Mouse (Mus musculus): Measurements from ENCODE around the gene 4921507P07Rik. TPM values are rescaled to one million over a fixed set of nuclear protein-coding genes. Genes with fewer than 3 reads are reported as not detected.

Gene 4921507P07Rik
- polyA plus RNA-seq, 1 experiment from 2014 or later: 2.8 TPM

DNA sequence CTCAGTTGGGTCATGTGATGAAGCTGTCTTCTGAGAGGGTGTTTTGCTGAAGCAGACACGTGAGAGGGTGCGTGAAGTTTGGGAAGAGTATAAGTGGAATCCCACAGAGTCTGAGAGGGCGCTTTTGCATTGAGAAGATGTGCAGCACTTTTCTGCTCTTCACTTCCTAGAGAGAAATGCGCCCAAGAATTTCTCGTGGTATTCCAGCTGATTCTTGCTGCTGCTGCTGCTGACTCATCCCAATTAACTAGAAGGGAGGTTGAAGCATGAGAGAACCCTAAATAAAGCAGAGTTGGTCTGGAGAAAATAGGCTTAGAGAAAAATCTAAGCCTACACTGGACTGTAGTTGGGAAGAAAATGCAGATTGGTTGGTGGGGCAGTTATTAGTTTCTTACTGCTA, 47.4 kb downstream of the 4921507P07Rik start:
- Histone ChIP-seq H3K4me2 (replicated peaks) (no peak overlapping the region), H3K9me3 (ENCODE audit: control insufficient read depth, low read length) (no peaks in the 10 kb centered on the region), H3K4me3 (replicated peaks; ENCODE audit: low read length) (no peak overlapping the region), H3K27ac (no peak overlapping the region), H3K36me3 (replicated peaks; ENCODE audit: control insufficient read depth, insufficient read depth) (no peaks in the 10 kb centered on the region), H3K27me3 (ENCODE audit: control insufficient read depth, insufficient read depth, low read length) (no peaks in the 10 kb centered on the region), H3K9ac (no peak overlapping the region), H3K4me1 (replicated peaks; ENCODE audit: control insufficient read depth, insufficient read depth, low read length) (no peaks in the 10 kb centered on the region)
- ATAC-seq (ENCODE audit: low FRiP score): no peak
- DNase-seq (ENCODE audit: low spot score): no peak
- 84% methylated on average over 5 of the region's 5 CpGs for WGBS

GRCm38 (mm10) chr6:50545412-50546043, 50.9 kb downstream of the 4921507P07Rik start:
- no peak overlapping the region for H3K9ac ChIP-seq
- H3K4me3 ChIP-seq (replicated peaks; ENCODE audit: low read length): no peak overlapping the region
- no peaks in the 10 kb centered on the region for H3K36me3 ChIP-seq (replicated peaks; ENCODE audit: control insufficient read depth, insufficient read depth)
- ATAC-seq (ENCODE audit: low FRiP score): no peak
- no peaks in the 10 kb centered on the region for H3K4me1 ChIP-seq (replicated peaks; ENCODE audit: control insufficient read depth, insufficient read depth, low read length)
- DNase-seq (ENCODE audit: low spot score): peak; percentile 76
- no peak overlapping the region for H3K27ac ChIP-seq
- no peaks in the 10 kb centered on the region for H3K27me3 ChIP-seq (ENCODE audit: control insufficient read depth, insufficient read depth, low read length)
- no peaks in the 10 kb centered on the region for H3K9me3 ChIP-seq (ENCODE audit: control insufficient read depth, low read length)
- H3K4me2 ChIP-seq (replicated peaks): no peak overlapping the region
- 31% methylated on average over 10 of the region's 10 CpGs for WGBS

DNA sequence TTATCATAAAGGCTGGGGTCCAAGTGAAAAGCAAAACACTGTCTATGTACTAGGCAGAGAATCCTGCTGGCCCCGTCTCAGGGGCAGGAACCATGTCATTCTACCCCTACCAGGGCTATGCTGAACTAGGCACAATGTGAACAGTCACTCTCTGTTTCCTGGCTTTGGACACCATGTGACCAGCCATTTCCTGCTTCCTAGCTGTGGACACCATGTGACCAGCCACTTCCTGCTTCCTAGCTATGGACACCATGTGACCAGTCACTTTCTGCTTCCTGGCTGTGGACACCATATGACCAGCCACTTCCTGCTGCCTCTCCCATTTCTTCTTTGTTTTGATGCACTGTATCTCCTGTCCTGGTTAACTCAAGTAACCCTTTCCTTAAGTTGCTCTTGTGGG, 53.9 kb downstream of the 4921507P07Rik start:
- no peaks in the 10 kb centered on the region for H3K9me3 ChIP-seq (ENCODE audit: control insufficient read depth, low read length)
- H3K4me1 ChIP-seq (replicated peaks; ENCODE audit: control insufficient read depth, insufficient read depth, low read length): no peaks in the 10 kb centered on the region
- H3K4me3 ChIP-seq (replicated peaks; ENCODE audit: low read length): no peak overlapping the region
- no peak overlapping the region for H3K27ac ChIP-seq
- H3K27me3 ChIP-seq (ENCODE audit: control insufficient read depth, insufficient read depth, low read length): no peaks in the 10 kb centered on the region
- no peaks in the 10 kb centered on the region for H3K36me3 ChIP-seq (replicated peaks; ENCODE audit: control insufficient read depth, insufficient read depth)
- H3K9ac ChIP-seq: no peak overlapping the region
- no peak overlapping the region for H3K4me2 ChIP-seq (replicated peaks)
- WGBS: 100% methylated on average over 1 of the region's 1 CpGs
- ATAC-seq (ENCODE audit: low FRiP score) (no peak), DNase-seq (ENCODE audit: low spot score) (no peak)

- H3K9ac ChIP-seq: no peak overlapping the region
- H3K4me3 ChIP-seq (replicated peaks; ENCODE audit: low read length): no peak overlapping the region
- H3K9me3 ChIP-seq (ENCODE audit: control insufficient read depth, low read length): no peaks in the 10 kb centered on the region
- WGBS: 69% methylated on average over 1 of the region's 1 CpGs
- no peaks in the 10 kb centered on the region for H3K27me3 ChIP-seq (ENCODE audit: control insufficient read depth, insufficient read depth, low read length)
- no peak for ATAC-seq (ENCODE audit: low FRiP score)
- no peak overlapping the region for H3K27ac ChIP-seq
- no peaks in the 10 kb centered on the region for H3K4me1 ChIP-seq (replicated peaks; ENCODE audit: control insufficient read depth, insufficient read depth, low read length)
- no peak for DNase-seq (ENCODE audit: low spot score)
- no peak overlapping the region for H3K4me2 ChIP-seq (replicated peaks)
- H3K36me3 ChIP-seq (replicated peaks; ENCODE audit: control insufficient read depth, insufficient read depth): no peaks in the 10 kb centered on the region
Measured at GRCm38 (mm10) chr6:50539641-50540040, 56.8 kb downstream of the 4921507P07Rik start.

DNA sequence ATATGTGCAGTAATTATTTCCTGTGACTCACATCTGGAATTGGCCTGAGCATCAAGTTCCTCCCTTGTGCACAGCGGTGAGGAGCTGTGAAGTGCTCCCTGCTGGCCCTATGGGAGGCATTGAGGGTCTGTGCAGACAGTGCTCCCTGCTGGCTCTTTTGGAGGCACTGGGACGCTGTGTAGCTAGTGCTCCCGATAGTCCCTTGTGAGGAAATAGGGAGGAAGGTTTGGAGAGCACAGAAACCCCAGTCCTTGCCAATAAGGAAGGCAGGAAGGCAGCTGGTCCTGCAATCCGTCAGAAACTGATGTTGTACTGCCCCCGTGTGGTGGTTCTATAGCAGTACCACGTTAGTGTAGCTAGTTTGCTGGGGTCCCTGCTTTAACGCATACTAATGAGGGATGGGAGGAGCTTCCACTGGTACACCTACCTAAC, 60.0 kb downstream of the 4921507P07Rik start:
- DNase-seq (ENCODE audit: low spot score) (peak; percentile 94), ATAC-seq (ENCODE audit: low FRiP score) (peak; percentile 82)
- WGBS: 9% methylated on average over 7 of the region's 7 CpGs
- H3K27me3 ChIP-seq (ENCODE audit: control insufficient read depth, insufficient read depth, low read length): no peaks in the 10 kb centered on the region
- H3K27ac ChIP-seq: no peak overlapping the region
- no peak overlapping the region for H3K4me2 ChIP-seq (replicated peaks)
- H3K9me3 ChIP-seq (ENCODE audit: control insufficient read depth, low read length): no peaks in the 10 kb centered on the region
- H3K36me3 ChIP-seq (replicated peaks; ENCODE audit: control insufficient read depth, insufficient read depth): no peaks in the 10 kb centered on the region
- H3K4me3 ChIP-seq (replicated peaks; ENCODE audit: low read length): no peak overlapping the region
- H3K9ac ChIP-seq: no peak overlapping the region
- H3K4me1 ChIP-seq (replicated peaks; ENCODE audit: control insufficient read depth, insufficient read depth, low read length): no peaks in the 10 kb centered on the region

DNA sequence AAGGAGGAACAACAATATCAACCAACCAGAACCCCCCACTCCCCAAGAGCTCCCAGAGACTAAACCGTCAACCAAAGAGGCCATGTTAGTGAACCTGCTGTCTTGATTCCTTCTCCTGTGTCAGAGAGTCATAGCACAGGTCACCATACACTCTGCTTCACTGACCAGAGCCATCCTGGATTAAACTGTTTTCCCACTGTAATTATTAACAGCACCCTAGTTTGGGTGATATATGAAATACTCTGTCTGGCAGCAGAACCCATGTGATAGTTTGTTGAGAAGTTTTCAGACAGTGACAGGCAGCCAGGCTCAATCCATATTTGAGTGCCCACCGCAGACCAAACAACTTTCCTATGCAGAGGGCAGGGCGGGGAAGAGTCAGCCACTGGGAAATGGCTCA, 61.1 kb downstream of the 4921507P07Rik start:
- no peaks in the 10 kb centered on the region for H3K27me3 ChIP-seq (ENCODE audit: control insufficient read depth, insufficient read depth, low read length)
- H3K4me3 ChIP-seq (replicated peaks; ENCODE audit: low read length): no peak overlapping the region
- no peak for DNase-seq (ENCODE audit: low spot score)
- no peaks in the 10 kb centered on the region for H3K4me1 ChIP-seq (replicated peaks; ENCODE audit: control insufficient read depth, insufficient read depth, low read length)
- ATAC-seq (ENCODE audit: low FRiP score): no peak
- no peak overlapping the region for H3K27ac ChIP-seq
- H3K9ac ChIP-seq: no peak overlapping the region
- H3K36me3 ChIP-seq (replicated peaks; ENCODE audit: control insufficient read depth, insufficient read depth): no peaks in the 10 kb centered on the region
- H3K9me3 ChIP-seq (ENCODE audit: control insufficient read depth, low read length): no peaks in the 10 kb centered on the region
- 86% methylated on average over 3 of the region's 3 CpGs for WGBS
- H3K4me2 ChIP-seq (replicated peaks): no peak overlapping the region

DNA sequence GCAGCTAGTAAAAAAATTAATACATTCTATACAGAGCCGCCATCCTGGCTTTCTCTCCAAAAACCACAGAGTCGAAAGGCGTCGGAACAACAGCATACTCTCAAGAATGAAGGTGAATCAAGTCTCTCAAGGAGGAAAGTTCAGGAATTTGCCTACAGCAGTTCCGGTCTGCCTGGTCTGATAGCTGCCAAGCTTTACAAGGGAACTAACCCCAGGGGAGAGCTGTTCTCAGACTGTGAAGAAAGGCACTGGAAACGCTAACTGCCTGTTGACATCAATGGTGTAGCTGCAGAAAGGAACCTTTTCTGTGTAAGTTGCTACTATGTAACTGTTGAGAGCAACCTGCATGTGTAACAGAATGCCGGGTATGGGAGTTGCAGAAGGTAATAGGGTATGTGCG, 64.5 kb downstream of the 4921507P07Rik start:
- Histone ChIP-seq H3K4me1 (replicated peaks; ENCODE audit: control insufficient read depth, insufficient read depth, low read length) (no peaks in the 10 kb centered on the region), H3K4me2 (replicated peaks) (no peak overlapping the region), H3K9ac (no peak overlapping the region), H3K4me3 (replicated peaks; ENCODE audit: low read length) (no peak overlapping the region), H3K27me3 (ENCODE audit: control insufficient read depth, insufficient read depth, low read length) (no peaks in the 10 kb centered on the region), H3K9me3 (ENCODE audit: control insufficient read depth, low read length) (no peaks in the 10 kb centered on the region), H3K36me3 (replicated peaks; ENCODE audit: control insufficient read depth, insufficient read depth) (no peaks in the 10 kb centered on the region), H3K27ac (no peak overlapping the region)
- ATAC-seq (ENCODE audit: low FRiP score) (no peak), DNase-seq (ENCODE audit: low spot score) (no peak)
- 76% methylated on average over 8 of the region's 8 CpGs for WGBS

DNA sequence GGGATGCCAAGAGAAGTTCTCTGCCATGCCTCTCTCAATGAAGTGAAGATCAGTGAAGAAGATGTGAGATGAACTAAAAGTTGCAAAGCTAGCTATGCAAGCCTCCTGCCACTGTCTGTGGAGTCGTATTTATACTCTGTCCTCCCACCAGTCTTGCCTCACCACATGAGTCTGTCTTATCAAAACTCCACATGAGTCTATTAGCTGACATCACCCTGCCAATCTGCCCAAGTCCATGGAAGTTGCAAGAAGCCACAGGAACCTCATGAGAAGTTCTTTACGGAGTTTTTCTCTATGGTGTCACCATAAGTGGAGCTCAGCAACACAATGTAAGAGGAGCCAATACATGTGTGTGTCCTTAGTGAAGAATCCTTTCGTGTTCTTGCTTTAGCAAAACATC, 65.4 kb downstream of the 4921507P07Rik start:
- H3K9ac ChIP-seq: no peak overlapping the region
- DNase-seq (ENCODE audit: low spot score): no peak
- ATAC-seq (ENCODE audit: low FRiP score): no peak
- no peak overlapping the region for H3K4me2 ChIP-seq (replicated peaks)
- H3K36me3 ChIP-seq (replicated peaks; ENCODE audit: control insufficient read depth, insufficient read depth): no peaks in the 10 kb centered on the region
- H3K9me3 ChIP-seq (ENCODE audit: control insufficient read depth, low read length): no peaks in the 10 kb centered on the region
- 0 out of 2 replicates have a peak, but pooled peaks cover 4% of the 10 kb centered on the region for H3K4me1 ChIP-seq (replicated peaks; ENCODE audit: control insufficient read depth, insufficient read depth, low read length)
- H3K27me3 ChIP-seq (ENCODE audit: control insufficient read depth, insufficient read depth, low read length): no peaks in the 10 kb centered on the region
- WGBS: 83% methylated on average over 3 of the region's 3 CpGs
- H3K4me3 ChIP-seq (replicated peaks; ENCODE audit: low read length): no peak overlapping the region
- no peak overlapping the region for H3K27ac ChIP-seq

DNA sequence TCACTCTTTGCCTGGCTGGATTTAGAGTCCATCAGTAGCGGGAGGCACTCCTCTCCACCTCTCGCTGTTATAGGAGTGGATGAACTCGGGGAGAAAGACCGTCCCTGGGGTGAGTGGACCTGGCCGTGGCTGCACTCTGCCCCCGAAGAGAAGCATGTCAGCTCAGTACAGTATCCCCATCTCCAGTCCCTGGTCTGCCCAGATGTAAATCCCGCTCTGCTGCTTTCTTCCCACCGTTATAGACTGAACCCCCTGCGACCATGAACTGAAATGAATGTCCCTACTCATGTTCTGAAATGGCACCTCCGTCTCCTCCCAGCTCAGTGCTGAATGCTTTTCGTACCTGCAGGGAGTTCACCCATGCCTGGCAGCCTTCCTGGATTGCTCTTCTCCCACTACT, 67.2 kb downstream of the 4921507P07Rik start:
- H3K4me2 ChIP-seq (replicated peaks): no peak overlapping the region
- H3K9ac ChIP-seq: no peak overlapping the region
- no peaks in the 10 kb centered on the region for H3K36me3 ChIP-seq (replicated peaks; ENCODE audit: control insufficient read depth, insufficient read depth)
- no peak overlapping the region for H3K4me3 ChIP-seq (replicated peaks; ENCODE audit: low read length)
- H3K27me3 ChIP-seq (ENCODE audit: control insufficient read depth, insufficient read depth, low read length): no peaks in the 10 kb centered on the region
- H3K9me3 ChIP-seq (ENCODE audit: control insufficient read depth, low read length): no peaks in the 10 kb centered on the region
- DNase-seq (ENCODE audit: low spot score): no peak
- 87% methylated on average over 11 of the region's 11 CpGs for whole genome bisulfite sequencing
- H3K4me1 ChIP-seq (replicated peaks; ENCODE audit: control insufficient read depth, insufficient read depth, low read length): 0 out of 2 replicates have a peak, but pooled peaks cover 4% of the 10 kb centered on the region
- ATAC-seq (ENCODE audit: low FRiP score): no peak
- H3K27ac ChIP-seq: no peak overlapping the region

GRCm38 (mm10) chr6:50527416-50527815, 69.0 kb downstream of the 4921507P07Rik start:
- WGBS: 64% methylated on average over 9 of the region's 9 CpGs
- Histone ChIP-seq H3K27me3 (ENCODE audit: control insufficient read depth, insufficient read depth, low read length) (no peaks in the 10 kb centered on the region), H3K4me3 (replicated peaks; ENCODE audit: low read length) (no peak overlapping the region), H3K9me3 (ENCODE audit: control insufficient read depth, low read length) (no peaks in the 10 kb centered on the region), H3K36me3 (replicated peaks; ENCODE audit: control insufficient read depth, insufficient read depth) (no peaks in the 10 kb centered on the region), H3K4me2 (replicated peaks) (no peak overlapping the region), H3K9ac (no peak overlapping the region), H3K27ac (no peak overlapping the region), H3K4me1 (replicated peaks; ENCODE audit: control insufficient read depth, insufficient read depth, low read length) (0 out of 2 replicates have a peak, but pooled peaks cover 4% of the 10 kb centered on the region)
- DNase-seq (ENCODE audit: low spot score): no peak
- no peak for ATAC-seq (ENCODE audit: low FRiP score)
